Mouse (Mus musculus) midbrain, embryonic 13.5 days (tissue): ENCODE measurements around the gene Nap1l1. TPM values are rescaled to one million over a fixed set of nuclear protein-coding genes. Genes with fewer than 3 reads are reported as not detected.
A peak's percentile ranks its signal among the peaks of the same experiment; 100 is the strongest.

Experiments used
- ATAC-seq: fragments of 200-750 bp; cut with Nextera tagmentation; 2 replicates; pipeline ENCODE4 v1.8.0; 2017; ENCODE audit warnings: mild to moderate bottlenecking, moderate TSS enrichment, moderate library complexity
- H3K27ac ChIP-seq: fragments of 300-500 bp; sonication (generic); 2 replicates; pipeline ENCODE4 v1.5.1; 2015; ENCODE audit warnings: inconsistent platforms, mild to moderate bottlenecking, moderate library complexity
- H3K27me3 ChIP-seq: fragments of 300-500 bp; sonication (generic); 2 replicates; pipeline ENCODE4 v1.6.1; 2015; ENCODE audit warnings: mild to moderate bottlenecking, inconsistent platforms
- H3K36me3 ChIP-seq: fragments of 300-500 bp; sonication (generic); 2 replicates; pipeline ENCODE4 v1.6.1; 2015; ENCODE audit warnings: mild to moderate bottlenecking, inconsistent platforms
- H3K4me1 ChIP-seq: fragments of 300-500 bp; sonication (generic); replicated peaks from 2 replicates; pipeline ENCODE4 v1.6.1; 2015; ENCODE audit warnings: inconsistent platforms
- H3K4me2 ChIP-seq: fragments of 300-500 bp; sonication (generic); replicated peaks from 2 replicates; pipeline ENCODE4 v1.6.1; 2015; ENCODE audit warnings: moderate library complexity, mild to moderate bottlenecking, inconsistent platforms
- H3K4me3 ChIP-seq: fragments of 300-500 bp; sonication (generic); replicated peaks from 2 replicates; pipeline ENCODE4 v1.5.1; 2015; ENCODE audit warnings: mild to moderate bottlenecking, inconsistent platforms
- H3K9ac ChIP-seq: fragments of 300-500 bp; sonication (generic); replicated peaks from 2 replicates; pipeline ENCODE4 v1.6.1; 2015; ENCODE audit warnings: mild to moderate bottlenecking, inconsistent platforms
- H3K9me3 ChIP-seq: fragments of 300-500 bp; sonication (generic); 2 replicates; pipeline ENCODE4 v1.6.1; 2016; ENCODE audit warnings: mild to moderate bottlenecking, inconsistent platforms
- WGBS: fragments of 180-500 bp; shearing (Covaris S2); methylation state at CpG from one replicate; pipeline ENCODE4 v1.1.7; 2015; 5-methylcytosine and 5-hydroxymethylcytosine counted together
- polyA plus RNA-seq: library from polyadenylated mRNA; unstranded; fragments of >200 nt; fragmentation: Nextera tagmentation; extraction: Ambion mirVana; gene quantifications from 2 replicates; pipeline ENCODE4 v1.2.1, GENCODE M21; 2015

Gene Nap1l1
- polyA plus RNA-seq, 1 experiment from 2014 or later, result 239 TPM

- H3K27me3 ChIP-seq, result peaks cover 5% of the 10 kb centered on the region; the same call in 1 of the 2 replicates
- peak overlapping the region; percentile 36 for H3K27ac ChIP-seq
- no peak overlapping the region for H3K4me2 ChIP-seq
- no peak overlapping the region for H3K9ac ChIP-seq
- H3K4me1 ChIP-seq, result peaks cover 9% of the 10 kb centered on the region; the same call in 1 of the 2 replicates
- H3K9me3 ChIP-seq, result no peaks in the 10 kb centered on the region
- 47% methylated on average over 9 of the region's 9 CpGs for WGBS
- no peaks in the 10 kb centered on the region for H3K36me3 ChIP-seq
- H3K4me3 ChIP-seq, result no peak overlapping the region
- peak; percentile 46; the same call in 1 of the 2 replicates for ATAC-seq
Observed at GRCm38 (mm10) chr10:111539724-111540324, 66.8 kb downstream of the Nap1l1 start.

- 51% methylated on average over 9 of the region's 9 CpGs for WGBS
- Histone ChIP-seq H3K36me3 (no peaks in the 10 kb centered on the region), H3K4me2 (no peak overlapping the region), H3K9ac (no peak overlapping the region), H3K9me3 (no peaks in the 10 kb centered on the region), H3K4me3 (no peak overlapping the region), H3K4me1 (peaks cover 9% of the 10 kb centered on the region; the same call in 1 of the 2 replicates), H3K27ac (no peak overlapping the region), H3K27me3 (peaks cover 5% of the 10 kb centered on the region; the same call in 1 of the 2 replicates)
- ATAC-seq, result no peak
Observed at GRCm38 (mm10) chr10:111540678-111541077, 67.7 kb downstream of the Nap1l1 start.

- H3K4me3 ChIP-seq, result no peak overlapping the region
- peaks cover 2% of the 10 kb centered on the region; the same call in 1 of the 2 replicates for H3K27me3 ChIP-seq
- no peaks in the 10 kb centered on the region for H3K9me3 ChIP-seq
- WGBS, result 92% methylated on average over 7 of the region's 7 CpGs
- no peaks in the 10 kb centered on the region for H3K36me3 ChIP-seq
- no peak overlapping the region for H3K27ac ChIP-seq
- peaks cover 15% of the 10 kb centered on the region for H3K4me1 ChIP-seq
- ATAC-seq, result no peak
- H3K4me2 ChIP-seq, result no peak overlapping the region
- H3K9ac ChIP-seq, result no peak overlapping the region
Observed at GRCm38 (mm10) chr10:111543106-111543505, 70.1 kb downstream of the Nap1l1 start.

- H3K4me2 ChIP-seq, result no peak overlapping the region
- WGBS, result 56% methylated on average over 7 of the region's 7 CpGs
- peaks cover 15% of the 10 kb centered on the region for H3K4me1 ChIP-seq
- no peaks in the 10 kb centered on the region for H3K27me3 ChIP-seq
- ATAC-seq, result 0 out of 2 replicates have a peak, but pooled peaks have one; percentile 47
- H3K9ac ChIP-seq, result no peak overlapping the region
- no peaks in the 10 kb centered on the region for H3K36me3 ChIP-seq
- no peaks in the 10 kb centered on the region for H3K9me3 ChIP-seq
- no peak overlapping the region for H3K4me3 ChIP-seq
- no peak overlapping the region for H3K27ac ChIP-seq
Observed at GRCm38 (mm10) chr10:111543781-111544260, 70.8 kb downstream of the Nap1l1 start.

GRCm38 (mm10) chr10:111544311-111544710, 71.3 kb downstream of the Nap1l1 start:
- H3K4me2 ChIP-seq, result no peak overlapping the region
- H3K36me3 ChIP-seq, result no peaks in the 10 kb centered on the region
- no peaks in the 10 kb centered on the region for H3K9me3 ChIP-seq
- H3K27me3 ChIP-seq, result no peaks in the 10 kb centered on the region
- no peak overlapping the region for H3K27ac ChIP-seq
- no peak overlapping the region for H3K9ac ChIP-seq
- 79% methylated on average over 4 of the region's 4 CpGs for WGBS
- no peak overlapping the region for H3K4me3 ChIP-seq
- H3K4me1 ChIP-seq, result peaks cover 15% of the 10 kb centered on the region
- no peak for ATAC-seq

GRCm38 (mm10) chr10:111545648-111546047, 72.6 kb downstream of the Nap1l1 start:
- H3K4me3 ChIP-seq, result no peak overlapping the region
- no peak overlapping the region for H3K4me2 ChIP-seq
- peaks cover 8% of the 10 kb centered on the region; the same call in 1 of the 2 replicates for H3K4me1 ChIP-seq
- no peaks in the 10 kb centered on the region for H3K9me3 ChIP-seq
- WGBS, result 75% methylated on average over 4 of the region's 4 CpGs
- H3K27me3 ChIP-seq, result no peaks in the 10 kb centered on the region
- ATAC-seq, result no peak
- H3K9ac ChIP-seq, result no peak overlapping the region
- H3K27ac ChIP-seq, result no peak overlapping the region
- H3K36me3 ChIP-seq, result no peaks in the 10 kb centered on the region

Other genes with a start within 250 kb of the Nap1l1 start
- 7.2 and 7.5 TPM in 2 replicates for gene Bbs10, start 174.5 kb upstream of the Nap1l1 start, polyA plus RNA-seq
- gene Phlda1, start 33.1 kb downstream of the Nap1l1 start, polyA plus RNA-seq, result 31.3 and 32.4 TPM in 2 replicates